Comparison of ENCODE assay signal across 26 mouse cellular contexts in the genomic region with DNA sequence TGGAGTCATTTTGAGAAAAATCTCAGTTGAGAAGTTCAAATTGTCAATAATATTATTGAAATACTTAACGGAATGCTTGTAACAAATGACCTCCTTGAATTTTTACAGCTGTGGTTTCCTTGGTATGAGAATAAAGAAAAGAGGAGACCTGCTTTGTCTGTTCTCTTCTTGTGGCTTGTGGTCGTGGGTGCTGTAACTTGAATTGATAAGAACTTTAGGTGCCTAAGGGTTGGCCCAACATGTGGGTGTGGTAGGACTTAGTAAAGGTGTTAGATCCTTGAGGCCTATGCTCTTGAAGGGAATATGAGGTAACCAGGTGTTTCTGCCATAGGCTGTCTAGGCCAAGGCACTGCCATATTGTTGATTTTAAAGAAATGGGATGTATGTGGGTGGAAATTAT.
A peak's percentile ranks its signal among the peaks of the same experiment; 100 is the strongest.
DNase-seq lines count a peak whose midpoint lies in the region; ATAC-seq lines count a peak whose summit lies in the region.
"Had no signal": no experiment of that assay in that cellular context is flagged by ENCODE, and none has a peak within 500 bp of the region (broad histone marks: within the 10 kb centered on the region; RNA-seq: fewer than 3 reads in every experiment).

No protein-coding gene starts in this region.

- peak; percentile 49; the same call in 1 of the 2 replicates for ATAC-seq in heart, embryonic 16.5 days (replicated peaks; ENCODE audit: extremely low read depth, insufficient read depth, low FRiP score)
- peak; percentile 41 for ATAC-seq in CD4-positive, CD25-positive, alpha-beta regulatory T cell, adult 4 months
- peak; percentile 23; the same call in 1 of the 2 replicates for ATAC-seq in neutrophil, adult 5-6 weeks (ENCODE audit: extremely low read depth, insufficient number of reproducible peaks, low FRiP score, poor library complexity, severe bottlenecking)
- ATAC-seq: forebrain, embryonic 16.5 days; hindbrain, postnatal 0 days had no signal

- H3K9me3 ChIP-seq in heart, embryonic 16.5 days (replicated peaks; ENCODE audit: control insufficient read depth, low read length): no peaks in the 10 kb centered on the region
- H3K9me3 ChIP-seq: embryonic facial prominence, embryonic 10.5 days; embryonic facial prominence, embryonic 13.5 days; forebrain, embryonic 12.5 days had no signal

- H3K27ac ChIP-seq in heart, embryonic 16.5 days (ENCODE audit: low read length): no peak overlapping the region
- H3K27ac ChIP-seq: embryonic facial prominence, embryonic 10.5 days; embryonic facial prominence, embryonic 13.5 days; forebrain, embryonic 12.5 days; hindbrain, embryonic 14.5 days; hindbrain, postnatal 0 days had no signal

- 64% methylated on average over 2 of the region's 2 CpGs for WGBS in heart, embryonic 16.5 days

- H3K4me3 ChIP-seq in heart, embryonic 16.5 days (ENCODE audit: low read length): no peak overlapping the region
- H3K4me3 ChIP-seq: embryonic facial prominence, embryonic 10.5 days; embryonic facial prominence, embryonic 13.5 days; erythroblast, embryonic 14.5 days; forebrain, embryonic 12.5 days had no signal

- H3K4me2 ChIP-seq in heart, embryonic 16.5 days (ENCODE audit: low read depth, low read length): no peak overlapping the region
- H3K4me2 ChIP-seq: embryonic facial prominence, embryonic 13.5 days; forebrain, embryonic 12.5 days; heart, embryonic 11.5 days; hindbrain, embryonic 14.5 days had no signal

- no peak overlapping the region for H3K9ac ChIP-seq in heart, embryonic 16.5 days (ENCODE audit: low read length)
- H3K9ac ChIP-seq: embryonic facial prominence, embryonic 13.5 days; forebrain, embryonic 12.5 days; hindbrain, embryonic 14.5 days had no signal

- no peaks in the 10 kb centered on the region for H3K36me3 ChIP-seq in heart, embryonic 16.5 days (ENCODE audit: control insufficient read depth, insufficient read depth)
- H3K36me3 ChIP-seq: embryonic facial prominence, embryonic 10.5 days; embryonic facial prominence, embryonic 13.5 days; forebrain, embryonic 12.5 days had no signal

- no peaks in the 10 kb centered on the region for H3K4me1 ChIP-seq in heart, embryonic 16.5 days (ENCODE audit: control insufficient read depth, insufficient read depth, low read length)
- H3K4me1 ChIP-seq: embryonic facial prominence, embryonic 10.5 days; embryonic facial prominence, embryonic 13.5 days; forebrain, embryonic 12.5 days had no signal

- no peak for DNase-seq in heart, postnatal 4 days
- DNase-seq in induced T-regulatory cell, adult 2 months (ENCODE audit: low read depth): peak; percentile 27
- no peak for DNase-seq in urinary bladder, postnatal 10 days (ENCODE audit: low spot score)
- no peak for DNase-seq in cerebellum, adult 9-10 months
- no peak for DNase-seq in right cerebral cortex, postnatal 14 days
- DNase-seq: adrenal gland, adult 2 months; adrenal gland, postnatal 14 days; cerebellum, adult 11 months; cerebellum, adult 2 months; cerebellum, postnatal 10 days; cerebellum, postnatal 36 days; embryo, embryonic 11 days; gastrocnemius, postnatal 10 days; heart, postnatal 10 days; heart, postnatal 36 days had no signal

- H3K27me3 ChIP-seq in heart, embryonic 16.5 days (ENCODE audit: control insufficient read depth, insufficient read depth, low read length): no peaks in the 10 kb centered on the region
- H3K27me3 ChIP-seq: embryonic facial prominence, embryonic 13.5 days; forebrain, embryonic 12.5 days had no signal
